Mouse (Mus musculus) lung, postnatal 0 days (tissue): ENCODE data around the gene Vmn1r149. TPM values are rescaled to one million over a fixed set of nuclear protein-coding genes. Genes with fewer than 3 reads are reported as not detected.
"Not testable (repeated sequence)": the region's sequence is repeated elsewhere in the genome, so short reads cannot be mapped to it uniquely, and the experiment has no call there.

ENCODE experiments used
- ATAC-seq: fragments of 200-750 bp; cut with Nextera tagmentation; 2 replicates; pipeline ENCODE4 v1.8.0; 2017; ENCODE audit warnings: moderate library complexity
- DNase-seq: peaks from one replicate; pipeline ENCODE4 v3.0.0-alpha.2; 2016; ENCODE audit warnings: low spot score
- H3K27ac ChIP-seq: fragments of 300-500 bp; sonication (generic); 2 replicates; pipeline ENCODE4 v1.5.1; 2014; ENCODE audit warnings: antibody characterized with exemption, mild to moderate bottlenecking, low read length, mixed read lengths
- H3K27me3 ChIP-seq: fragments of 300-500 bp; sonication (generic); replicated peaks from 2 replicates; pipeline ENCODE4 v1.6.1; 2014; ENCODE audit warnings: low read length, mixed read lengths; ENCODE audit not compliant: insufficient read depth
- H3K36me3 ChIP-seq: fragments of 300-500 bp; sonication (generic); 2 replicates; pipeline ENCODE4 v1.6.1; 2014; ENCODE audit warnings: low read length, mixed read lengths; ENCODE audit not compliant: insufficient read depth
- H3K4me1 ChIP-seq: fragments of 300-500 bp; sonication (generic); 2 replicates; pipeline ENCODE4 v1.6.1; 2014; ENCODE audit warnings: antibody characterized with exemption, low read depth, low read length, mixed read lengths; ENCODE audit not compliant: insufficient read depth
- H3K4me2 ChIP-seq: fragments of 300-500 bp; sonication (generic); replicated peaks from 2 replicates; pipeline ENCODE4 v1.6.1; 2014; ENCODE audit warnings: low read depth, mild to moderate bottlenecking, low read length, moderate library complexity, mixed read lengths
- H3K4me3 ChIP-seq: fragments of 300-500 bp; sonication (generic); 2 replicates; pipeline ENCODE4 v1.5.1; 2014; ENCODE audit warnings: low read depth, low read length
- H3K9ac ChIP-seq: fragments of 300-500 bp; sonication (generic); replicated peaks from 2 replicates; pipeline ENCODE4 v1.6.1; 2014; ENCODE audit warnings: low read depth, mild to moderate bottlenecking
- H3K9me3 ChIP-seq: fragments of 300-500 bp; sonication (generic); 2 replicates; pipeline ENCODE4 v1.6.1; 2016; ENCODE audit warnings: low read length, mixed read lengths
- WGBS: fragments of 180-500 bp; shearing (Covaris S2); extraction: QIAGEN DNeasy Blood & Tissue Kit; methylation state at CpG from one replicate; pipeline ENCODE4 v1.1.7; 2014; 5-methylcytosine and 5-hydroxymethylcytosine counted together
- polyA plus RNA-seq: library from polyadenylated mRNA; unstranded; fragments of >200 nt; fragmentation: Nextera tagmentation; extraction: Ambion mirVana; gene quantifications from 2 replicates; pipeline ENCODE4 v1.2.1, GENCODE M21; 2015

Gene Vmn1r149
- polyA plus RNA-seq: not detected in 2 replicates

DNA sequence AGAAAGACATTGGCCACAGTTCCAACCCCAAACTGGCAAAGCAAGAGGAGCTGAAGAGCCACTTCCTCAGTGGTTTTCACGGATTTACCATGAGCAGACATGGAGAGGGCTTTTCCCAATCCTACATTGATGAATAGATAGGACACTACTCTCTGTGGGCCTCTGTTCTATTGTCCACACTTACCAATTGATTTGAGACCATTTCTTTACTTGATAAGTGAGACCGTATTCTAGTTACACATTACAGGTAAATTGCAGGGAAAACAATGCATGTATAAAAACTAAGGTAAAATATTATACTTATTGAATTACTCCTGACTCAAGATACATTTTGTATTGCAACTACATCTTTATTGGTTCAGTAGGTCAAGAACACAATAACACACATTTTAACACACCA, at the start of gene Vmn1r149:
Vmn1r149 (minus strand) TSS at position 101 of the 400 bp plus-strand sequence.
- ATAC-seq, DNase-seq, H3K4me3 ChIP-seq, H3K4me2 ChIP-seq, H3K36me3 ChIP-seq, H3K9ac ChIP-seq, H3K27me3 ChIP-seq, H3K9me3 ChIP-seq, H3K4me1 ChIP-seq, H3K27ac ChIP-seq: not testable (repeated sequence)
- WGBS: no CpG with 5 or more reads among the region's 2 CpGs

DNA sequence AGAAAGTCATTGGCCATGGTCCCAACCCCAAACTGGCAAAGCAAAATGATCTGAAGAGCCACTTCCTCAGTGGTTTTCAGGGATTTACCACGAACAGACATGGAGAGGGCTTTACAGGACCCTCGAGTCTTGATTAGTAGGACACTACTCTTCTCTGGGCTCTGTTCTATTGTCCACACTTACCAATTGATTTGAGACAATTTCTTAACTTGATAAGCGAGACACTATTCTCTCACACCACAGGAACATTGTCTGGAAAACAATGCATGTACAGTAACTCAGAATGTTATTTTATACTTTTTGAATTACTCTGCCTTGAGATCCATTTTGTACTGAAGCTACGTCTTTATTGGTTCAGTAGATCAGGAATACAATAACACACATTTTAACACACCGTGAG, 25.9 kb upstream of the Vmn1r149 start, which contains the start of gene Gm10665:
Gm10665 (minus strand) TSS at position 101 of the 400 bp plus-strand sequence.
- H3K4me2 ChIP-seq, H3K36me3 ChIP-seq, H3K4me1 ChIP-seq, ATAC-seq, H3K9ac ChIP-seq, H3K4me3 ChIP-seq, DNase-seq, H3K9me3 ChIP-seq, H3K27ac ChIP-seq, H3K27me3 ChIP-seq: not testable (repeated sequence)
- WGBS: no CpG with 5 or more reads among the region's 5 CpGs

DNA sequence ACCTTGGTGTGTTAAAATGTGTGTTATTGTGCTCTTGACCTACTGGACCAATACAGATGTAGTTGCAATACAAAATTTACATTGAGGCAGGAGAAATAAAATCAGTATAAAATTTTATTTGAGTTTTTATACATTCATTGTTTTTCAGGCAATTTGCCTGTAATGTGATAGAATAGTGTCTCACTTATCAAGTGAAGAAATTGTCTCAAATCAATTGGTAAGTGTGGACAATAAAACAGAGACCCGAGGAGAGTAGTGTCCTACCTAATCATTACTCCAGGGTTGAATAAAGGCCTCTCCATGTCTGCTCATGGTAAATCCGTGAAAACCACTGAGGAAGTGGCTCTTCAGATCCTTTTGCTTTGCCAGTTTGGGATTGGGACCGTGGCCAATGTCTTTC, 24.7 kb downstream of the Vmn1r149 start, which contains the start of gene Vmn1r148:
Vmn1r148 (plus strand) TSS at position 301 of the 400 bp plus-strand sequence.
- H3K36me3 ChIP-seq, H3K4me1 ChIP-seq, ATAC-seq, H3K27me3 ChIP-seq, H3K4me2 ChIP-seq, DNase-seq, H3K9ac ChIP-seq, H3K9me3 ChIP-seq, H3K27ac ChIP-seq, H3K4me3 ChIP-seq: not testable (repeated sequence)
- no CpG with 5 or more reads among the region's 3 CpGs for WGBS

Other genes starting within 250 kb of the Vmn1r149 start
- not detected in 2 replicates for gene Vmn1r143, start 248.9 kb downstream of the Vmn1r149 start, polyA plus RNA-seq
- not detected in 2 replicates for gene Gm8653, start 237.0 kb downstream of the Vmn1r149 start, polyA plus RNA-seq
- gene Gm8453, start 208.7 kb downstream of the Vmn1r149 start, polyA plus RNA-seq: not detected in 2 replicates
- gene Gm4187, start 108.5 kb downstream of the Vmn1r149 start, polyA plus RNA-seq: not detected in 2 replicates
- gene Gm8660, start 67.2 kb downstream of the Vmn1r149 start, polyA plus RNA-seq: not detected in 2 replicates
- not detected in 2 replicates for gene Vmn1r148, start 24.6 kb downstream of the Vmn1r149 start, polyA plus RNA-seq
- not detected in 2 replicates for gene Gm10665, start 25.8 kb upstream of the Vmn1r149 start, polyA plus RNA-seq
- not detected in 2 replicates for gene Vmn1r151, start 61.4 kb upstream of the Vmn1r149 start, polyA plus RNA-seq
- gene Vmn1r152, start 84.7 kb upstream of the Vmn1r149 start, polyA plus RNA-seq: not detected in 2 replicates
- gene Gm8677, start 96.7 kb upstream of the Vmn1r149 start, polyA plus RNA-seq: not detected in 2 replicates
- gene Gm4201, start 127.1 kb upstream of the Vmn1r149 start, polyA plus RNA-seq: not detected in 2 replicates
- not detected in 2 replicates for gene Gm4565, start 149.9 kb upstream of the Vmn1r149 start, polyA plus RNA-seq
- gene Vmn1r155, start 219.8 kb upstream of the Vmn1r149 start, polyA plus RNA-seq: not detected in 2 replicates